In the genomic region with DNA sequence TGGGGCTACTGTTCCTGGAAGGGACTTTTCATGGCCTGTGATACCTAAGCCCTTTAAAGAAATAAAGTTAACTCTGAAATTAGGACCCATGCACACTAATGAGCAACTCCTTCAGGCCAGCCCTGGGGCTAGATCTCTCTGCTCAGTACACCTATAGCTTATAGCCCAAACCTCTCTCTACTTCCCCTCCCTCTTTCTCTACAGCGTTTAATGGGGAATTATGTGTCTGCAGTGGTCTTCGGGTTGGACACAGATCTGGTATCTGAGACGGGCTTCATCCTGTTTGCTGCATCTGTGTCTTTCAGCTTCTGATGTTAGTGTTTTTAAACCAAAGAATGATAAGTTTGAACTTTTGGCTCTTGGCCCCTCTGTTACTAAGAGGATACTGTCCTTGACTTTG, we compare ENCODE assay signal across 34 mouse cellular contexts. TPM values are rescaled to one million over a fixed set of nuclear protein-coding genes. Genes with fewer than 3 reads are reported as not detected.
"Had no signal": no experiment of that assay in that cellular context is flagged by ENCODE, and none has a peak within 500 bp of the region (broad histone marks: within the 10 kb centered on the region; RNA-seq: fewer than 3 reads in every experiment).

No protein-coding gene starts in this region.

- H3K9ac ChIP-seq: limb, embryonic 12.5 days; limb, embryonic 13.5 days; limb, embryonic 15.5 days; liver, embryonic 12.5 days; liver, embryonic 13.5 days; liver, embryonic 14.5 days; liver, embryonic 15.5 days; liver, postnatal 0 days; lung, embryonic 14.5 days; lung, embryonic 15.5 days; midbrain, embryonic 12.5 days; midbrain, embryonic 13.5 days; midbrain, embryonic 15.5 days; neural tube, embryonic 12.5 days had no signal

- H3K36me3 ChIP-seq: limb, embryonic 10.5 days; limb, embryonic 12.5 days; limb, embryonic 13.5 days; limb, embryonic 15.5 days; liver, embryonic 12.5 days; liver, embryonic 13.5 days; liver, embryonic 15.5 days; lung, embryonic 15.5 days; midbrain, embryonic 10.5 days; midbrain, embryonic 12.5 days; midbrain, embryonic 13.5 days; midbrain, embryonic 15.5 days; neural tube, embryonic 12.5 days had no signal

- H3K4me3 ChIP-seq: limb, embryonic 10.5 days; limb, embryonic 12.5 days; limb, embryonic 13.5 days; limb, embryonic 15.5 days; liver, embryonic 12.5 days; liver, embryonic 13.5 days; liver, embryonic 15.5 days; lung, embryonic 15.5 days; megakaryocyte, embryonic 14.5 days; midbrain, embryonic 10.5 days; midbrain, embryonic 12.5 days; midbrain, embryonic 13.5 days; midbrain, embryonic 15.5 days; myocyte; neural tube, embryonic 12.5 days had no signal

- H3K4me1 ChIP-seq: limb, embryonic 10.5 days; limb, embryonic 15.5 days; liver, embryonic 12.5 days; liver, embryonic 13.5 days; liver, embryonic 15.5 days; lung, embryonic 15.5 days; megakaryocyte, embryonic 14.5 days; midbrain, embryonic 10.5 days; midbrain, embryonic 12.5 days; midbrain, embryonic 15.5 days; neural tube, embryonic 12.5 days had no signal

- H3K4me2 ChIP-seq: limb, embryonic 12.5 days; limb, embryonic 13.5 days; limb, embryonic 15.5 days; liver, embryonic 11.5 days; liver, embryonic 12.5 days; liver, embryonic 13.5 days; liver, embryonic 15.5 days; lung, embryonic 14.5 days; lung, embryonic 15.5 days; midbrain, embryonic 11.5 days; midbrain, embryonic 12.5 days; midbrain, embryonic 13.5 days; midbrain, embryonic 15.5 days; neural tube, embryonic 12.5 days had no signal

- H3K27ac ChIP-seq: limb, embryonic 10.5 days; limb, embryonic 12.5 days; limb, embryonic 13.5 days; limb, embryonic 15.5 days; liver, embryonic 12.5 days; liver, embryonic 13.5 days; liver, embryonic 14.5 days; liver, embryonic 15.5 days; lung, embryonic 15.5 days; macrophage; midbrain, embryonic 10.5 days; midbrain, embryonic 12.5 days; midbrain, embryonic 13.5 days; midbrain, embryonic 15.5 days; neural tube, embryonic 12.5 days had no signal

- DNase-seq: left cerebral cortex, postnatal 4 days; liver; liver, embryonic 13.5 days; liver, postnatal 0 days; lung, adult 18-20 months; lung, adult 2 months; lung, embryonic 14.5 days; lung, postnatal 10 days; lung, postnatal 14 days; lung, postnatal 36 days; lung, postnatal 4 days; midbrain, embryonic 14.5 days had no signal

- ATAC-seq: liver, embryonic 12.5 days; liver, postnatal 0 days; lung, postnatal 0 days; midbrain, embryonic 13.5 days; midbrain, embryonic 15.5 days; midbrain, embryonic 16.5 days had no signal

- H3K27me3 ChIP-seq: limb, embryonic 12.5 days; limb, embryonic 15.5 days; liver, embryonic 12.5 days; liver, embryonic 13.5 days; liver, embryonic 15.5 days; lung, embryonic 15.5 days; midbrain, embryonic 12.5 days; midbrain, embryonic 13.5 days; midbrain, embryonic 15.5 days; neural tube, embryonic 12.5 days had no signal

- H3K9me3 ChIP-seq: limb, embryonic 10.5 days; limb, embryonic 12.5 days; limb, embryonic 13.5 days; limb, embryonic 15.5 days; liver, embryonic 12.5 days; liver, embryonic 13.5 days; liver, embryonic 15.5 days; lung, embryonic 15.5 days; midbrain, embryonic 10.5 days; midbrain, embryonic 12.5 days; midbrain, embryonic 13.5 days; midbrain, embryonic 15.5 days; neural tube, embryonic 12.5 days had no signal

RNA-seq across cellular contexts. Expression of a gene that starts 18.9 kb away (rescaled TPM):
- total RNA-seq: megakaryocyte progenitor cell, adult 5-6 weeks; monocyte, adult 5-6 weeks had no signal
